ENCODE assay signal across 8 mouse cellular contexts in the genomic region with DNA sequence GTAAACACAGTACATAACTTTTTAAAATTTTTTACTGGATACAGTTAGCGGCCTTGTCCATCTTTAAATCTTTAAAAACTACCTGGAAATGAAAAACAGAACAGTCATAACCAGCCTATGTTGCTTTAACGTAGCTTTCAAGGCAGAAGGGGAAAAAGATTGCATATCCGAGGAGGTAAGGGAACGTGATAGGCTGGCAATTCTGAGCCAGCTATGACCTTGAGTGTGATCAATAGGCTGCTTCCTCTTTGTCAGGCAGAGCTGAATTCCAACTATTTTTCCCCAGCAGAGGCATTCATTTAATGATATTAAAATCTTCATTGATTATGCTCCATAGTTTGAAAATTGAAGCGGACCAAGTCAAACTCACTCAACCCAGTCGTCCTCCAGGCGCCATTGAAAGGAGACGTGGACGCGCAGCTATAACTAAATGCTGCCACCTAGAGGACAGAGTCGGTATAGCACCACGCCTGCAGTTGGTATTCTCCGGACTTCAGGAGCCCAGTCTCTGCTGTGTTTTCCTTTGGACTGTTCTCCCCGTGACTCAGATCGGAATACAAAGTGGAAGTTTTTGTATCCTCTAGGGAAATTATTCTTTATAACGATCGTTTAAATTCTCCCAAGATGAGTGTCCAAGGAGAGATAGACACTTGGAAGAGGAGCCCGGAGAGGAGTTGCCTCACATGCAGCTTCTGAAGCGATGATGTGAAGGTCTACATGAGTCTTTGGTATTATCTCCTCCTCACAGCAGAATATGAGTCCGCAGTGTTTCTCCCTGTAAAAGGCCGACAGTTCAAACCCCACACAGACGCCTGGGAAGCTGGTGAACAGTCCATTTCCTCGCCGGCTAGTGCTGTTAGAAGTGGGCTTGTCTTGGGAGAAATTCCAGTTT.
DNase-seq lines count a peak whose midpoint lies in the region; ATAC-seq lines count a peak whose summit lies in the region.

No protein-coding gene starts in this region.

- H3K36me3 ChIP-seq in hindbrain, embryonic 14.5 days (replicated peaks; ENCODE audit: control insufficient read depth, insufficient read depth): no peaks in the 10 kb centered on the region

- H3K4me2 ChIP-seq in hindbrain, embryonic 14.5 days (replicated peaks): peak overlapping the region; percentile 42

- no peak overlapping the region for H3K9ac ChIP-seq in hindbrain, embryonic 14.5 days

- WGBS in hindbrain, embryonic 14.5 days: 28% methylated on average over 24 of the region's 24 CpGs

- DNase-seq in NIH3T3 (ENCODE audit: low read depth): peak; percentile 90
- DNase-seq in cerebellum, postnatal 10 days: peak; percentile 97 to 99
- DNase-seq in frontal cortex, postnatal 25 days (ENCODE audit: low spot score in 2 of 2): peak; percentile 86
- peak; percentile 99 for DNase-seq in hindbrain, embryonic 14.5 days (ENCODE audit: low spot score)
- peak; percentile 86 to 100 for DNase-seq in layer of hippocampus, postnatal 25 days (ENCODE audit: extremely low spot score in 1 of 2, low spot score in 1 of 2)
- DNase-seq in lung, postnatal 25 days (ENCODE audit: low spot score): peak; percentile 82
- DNase-seq in retina, postnatal 1 day: peak; percentile 89
- DNase-seq in thymus, postnatal 4 days: peak; percentile 93

- peaks cover 10% of the 10 kb centered on the region for H3K4me1 ChIP-seq in hindbrain, embryonic 14.5 days (replicated peaks; ENCODE audit: control insufficient read depth, insufficient read depth, low read length)

- no peaks in the 10 kb centered on the region for H3K9me3 ChIP-seq in hindbrain, embryonic 14.5 days (ENCODE audit: control insufficient read depth, low read length)

- H3K4me3 ChIP-seq in hindbrain, embryonic 14.5 days (replicated peaks; ENCODE audit: low read length): no peak overlapping the region

- H3K27me3 ChIP-seq in hindbrain, embryonic 14.5 days (ENCODE audit: control insufficient read depth, insufficient read depth, low read length): no peaks in the 10 kb centered on the region

- H3K27ac ChIP-seq in hindbrain, embryonic 14.5 days: no peak overlapping the region

- peak; percentile 78 for ATAC-seq in hindbrain, embryonic 14.5 days (ENCODE audit: low FRiP score)
